Mouse (Mus musculus) C2C12 (cell line): ENCODE data around the gene Aprt.

Experiments used
- CEBPB ChIP-seq: IDR thresholded peaks from one replicate; pipeline ENCODE4 v1.6.1; 2011; ENCODE audit warnings: low read depth, mild to moderate bottlenecking, control low read depth, moderate library complexity
- CTCF ChIP-seq: IDR thresholded peaks from one replicate; pipeline ENCODE4 v1.5.1; 2011; ENCODE audit not compliant: control insufficient read depth, insufficient read depth, insufficient read length
- USF1 ChIP-seq: IDR thresholded peaks from one replicate; pipeline ENCODE4 v1.6.1; 2011; ENCODE audit warnings: low read depth, mild to moderate bottlenecking, control low read depth, moderate library complexity

DNA sequence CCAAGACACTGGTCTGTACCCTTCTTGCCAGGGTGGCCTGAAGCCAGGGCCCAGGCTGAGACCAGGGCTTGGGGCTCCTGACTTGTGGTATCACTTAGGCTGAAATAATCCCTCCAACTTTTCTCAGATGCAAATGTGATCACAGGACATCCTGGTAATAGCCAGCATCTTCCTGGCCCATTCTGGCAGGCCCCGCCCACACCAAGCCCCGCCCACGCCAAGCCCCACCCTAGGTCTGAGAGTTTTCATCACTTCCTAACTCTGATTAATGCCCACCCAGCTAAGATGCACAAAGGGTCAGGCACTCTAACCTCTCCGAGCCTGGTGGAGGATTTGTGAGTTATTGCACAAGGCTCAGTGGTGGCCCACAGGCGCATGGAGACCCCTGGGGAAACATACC is 43.7 kb upstream of the Aprt start:
- TF ChIP-seq CTCF (no peak), CEBPB (no peak), USF1 (no peak)
